Mouse (Mus musculus): ENCODE results near the gene Msh2.

DNA sequence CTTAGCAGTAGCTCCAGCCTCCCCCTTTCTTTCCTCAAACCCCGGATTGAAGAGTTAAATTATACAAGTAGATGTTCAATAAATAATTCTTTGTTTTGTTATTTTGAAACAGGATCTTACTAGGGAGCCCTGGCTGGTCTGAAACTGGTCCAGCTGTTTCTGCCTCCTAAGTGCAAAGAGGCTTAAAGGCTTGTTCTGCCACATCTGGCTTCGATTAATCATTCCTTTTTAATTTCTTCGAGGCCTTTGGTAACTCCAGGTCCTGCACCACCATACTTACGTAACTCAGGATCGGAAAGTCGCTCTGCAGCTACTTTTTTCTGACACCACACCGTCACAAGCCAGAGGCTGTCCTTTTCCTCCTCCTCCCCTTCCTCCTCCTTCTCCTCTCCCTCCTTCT, 43.4 kb upstream of the Msh2 start:
- TF ChIP-seq CTCF (IDR thresholded peaks at IDR 0.05; ENCODE audit: low read depth) (no peak), EP300 (IDR thresholded peaks at IDR 0.05; ENCODE audit: low read depth) (no peak)

All from liver, embryonic 14.5 days (tissue).